Mouse (Mus musculus) fibroblast of lung, adult 2 months (primary cell): ENCODE measurements around the gene Eva1b.
A peak's percentile ranks its signal among the peaks of the same experiment; 100 is the strongest.
"Not testable (repeated sequence)": the region's sequence is repeated elsewhere in the genome, so short reads cannot be mapped to it uniquely, and the experiment has no call there.

Source experiments
- DNase-seq: peaks from one replicate; pipeline ENCODE4 v3.0.0-alpha.2; 2011; ENCODE audit warnings: low read depth

Eva1b gene

DNA sequence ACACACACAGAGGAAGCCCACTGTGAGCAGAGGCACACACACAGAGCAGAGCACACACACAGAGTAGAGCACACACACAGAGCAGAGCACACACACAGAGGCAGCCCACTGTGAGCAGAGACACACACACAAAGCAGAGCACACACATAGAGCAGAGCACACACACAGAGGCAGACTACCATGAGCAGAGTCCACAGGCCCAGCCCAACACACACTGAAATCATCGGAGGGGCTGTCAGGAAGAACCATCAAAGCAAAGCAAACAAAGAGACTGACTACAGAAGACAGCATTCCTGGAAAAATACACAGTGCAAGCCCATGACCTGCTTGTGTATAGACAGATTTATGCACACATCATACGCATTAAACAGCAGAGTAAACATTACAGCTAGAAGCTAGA lies 8.3 kb downstream of the Eva1b start:
- DNase-seq, result no peak

DNA sequence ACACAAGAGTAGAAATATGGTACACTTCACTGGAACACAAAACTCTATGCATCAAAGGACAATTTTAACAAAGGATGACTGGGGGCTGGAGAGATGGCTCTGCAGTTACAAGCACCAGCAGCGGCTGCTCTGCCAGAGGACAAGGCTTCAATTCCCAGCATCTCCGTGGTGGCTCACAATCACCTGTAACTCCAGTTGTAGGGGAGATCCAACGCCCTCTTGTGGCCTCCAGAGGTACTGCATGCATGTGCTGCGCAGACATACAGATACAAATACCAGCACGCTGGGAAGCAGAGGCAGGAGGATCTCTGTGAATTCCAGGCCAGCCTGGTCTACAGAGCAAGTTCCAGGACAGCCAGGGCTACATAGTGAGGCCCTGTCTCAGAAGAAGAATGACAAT lies 9.1 kb downstream of the Eva1b start:
- DNase-seq, result no peak

DNA sequence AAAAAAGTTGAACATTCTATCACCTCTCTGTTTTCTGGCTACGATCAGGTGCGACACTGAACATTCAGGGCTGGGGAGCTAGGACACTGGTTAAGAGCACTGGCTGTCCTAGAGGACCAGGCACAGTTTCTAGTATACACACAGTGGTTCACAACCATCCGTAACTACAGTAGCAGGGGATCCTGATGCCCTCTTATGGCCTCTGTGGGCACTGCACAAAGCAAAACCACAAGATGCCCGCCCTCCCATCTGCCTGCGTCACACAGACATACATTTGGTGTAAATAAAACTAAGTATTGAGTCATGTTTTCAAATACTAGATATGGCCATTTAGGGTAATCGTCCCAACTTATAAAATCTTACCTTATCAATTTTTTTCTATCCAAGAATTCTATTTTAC lies 10.0 kb downstream of the Eva1b start:
- DNase-seq, result no peak

DNA sequence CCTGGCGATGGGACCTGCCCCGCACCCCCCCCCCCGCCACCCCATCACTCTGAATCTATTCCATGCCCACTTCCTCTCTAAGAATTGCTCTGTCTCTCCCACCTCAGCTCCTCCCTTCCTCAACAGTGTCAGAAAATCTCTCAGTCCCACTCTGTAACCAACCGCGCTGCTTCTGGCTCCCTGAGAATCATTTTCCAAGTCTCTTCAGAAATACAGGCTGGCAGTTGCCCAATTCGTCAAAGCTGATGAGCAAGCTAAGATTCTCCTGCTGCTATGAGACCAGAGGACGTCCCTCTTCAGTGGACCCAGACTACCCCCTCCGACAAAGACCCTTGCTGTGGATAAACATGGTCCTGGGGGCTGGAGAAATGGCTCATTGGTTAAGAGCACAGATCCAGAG lies 11.9 kb downstream of the Eva1b start:
- no peak for DNase-seq

DNA sequence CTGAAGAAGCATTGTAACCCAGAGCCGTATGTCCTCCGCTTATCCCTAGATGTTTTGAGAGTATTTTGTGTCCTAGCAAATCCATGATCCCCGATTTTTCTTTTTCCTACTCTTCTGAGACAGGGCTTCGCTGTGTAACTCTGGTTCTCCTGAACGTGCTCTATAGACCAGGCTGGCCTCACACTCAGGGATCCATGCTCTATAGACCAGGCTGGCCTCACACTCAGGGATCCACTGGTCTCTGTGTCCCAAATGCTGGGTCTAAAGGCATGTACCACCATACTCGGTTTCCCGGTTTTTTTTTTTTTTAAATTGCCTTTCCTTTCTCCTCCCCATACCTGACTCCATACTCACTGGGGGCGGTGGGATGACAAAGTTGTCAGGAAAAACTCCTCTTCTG lies 13.4 kb downstream of the Eva1b start:
- DNase-seq, result no peak

DNA sequence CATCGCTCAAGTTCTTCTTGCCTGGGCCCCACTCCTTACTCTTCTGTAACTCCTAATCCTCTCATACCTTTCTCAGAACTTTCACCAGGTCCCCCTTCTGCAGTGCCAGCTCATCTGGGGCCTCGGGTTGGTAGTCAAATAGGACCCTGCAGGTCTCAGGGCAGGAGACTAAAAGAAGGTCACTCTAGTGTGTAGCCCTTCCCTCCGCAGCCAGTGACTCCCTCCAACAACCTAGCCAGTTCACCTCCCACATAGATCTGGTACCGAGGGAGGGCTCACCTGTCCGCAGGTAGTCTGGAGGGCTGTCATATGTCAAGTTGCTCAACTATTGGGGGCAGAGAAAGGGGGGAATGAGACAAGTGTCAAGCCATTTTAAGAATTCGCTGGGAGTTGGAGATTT lies 13.9 kb downstream of the Eva1b start:
- no peak for DNase-seq

DNA sequence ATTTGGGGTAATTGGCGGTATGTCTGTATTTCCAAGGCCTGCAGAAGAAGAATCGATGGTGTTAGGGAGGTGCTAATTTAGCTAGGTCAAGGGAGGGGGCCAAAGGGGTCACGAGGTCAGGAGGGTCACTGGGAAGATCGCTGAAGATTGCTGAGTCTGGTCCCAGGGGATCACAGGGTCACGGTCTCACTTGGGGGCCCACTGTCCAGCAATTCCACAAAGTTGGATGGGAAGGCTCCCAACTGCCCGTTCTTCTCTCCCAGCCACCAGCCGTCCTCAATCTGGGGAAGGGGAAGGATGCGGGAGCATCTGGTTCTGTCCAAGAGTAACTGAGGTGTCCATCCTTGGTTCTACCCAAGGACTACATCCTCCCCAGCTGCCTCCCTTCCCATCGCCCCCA lies 14.4 kb downstream of the Eva1b start:
- no peak for DNase-seq

DNA sequence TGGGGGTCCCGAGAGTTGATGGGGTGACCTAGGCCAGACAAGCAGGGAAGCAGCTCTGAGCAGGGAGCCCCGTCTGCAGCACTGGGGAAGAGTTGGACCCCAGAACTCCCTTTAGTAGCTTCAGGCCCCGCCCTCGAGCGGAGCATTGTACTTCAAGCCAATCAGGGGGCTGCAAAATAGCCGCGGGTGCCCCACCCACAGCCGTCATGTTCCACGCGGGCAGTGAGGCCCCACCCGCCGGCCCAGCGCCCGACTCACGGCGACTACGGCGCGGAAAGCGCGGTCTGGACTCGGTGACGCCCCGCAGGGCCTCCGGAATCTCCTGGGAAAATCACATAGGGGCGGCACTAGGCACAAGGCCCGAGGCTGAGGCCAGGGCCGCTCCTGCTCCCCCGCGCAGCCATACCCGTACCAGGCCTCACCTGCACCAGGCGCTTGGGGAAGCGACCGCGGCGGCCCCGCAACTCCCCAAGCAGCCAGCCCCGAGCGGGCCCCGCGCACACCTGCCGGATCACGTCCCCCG lies 15.1 kb downstream of the Eva1b start:
- peak; percentile 12 for DNase-seq

DNA sequence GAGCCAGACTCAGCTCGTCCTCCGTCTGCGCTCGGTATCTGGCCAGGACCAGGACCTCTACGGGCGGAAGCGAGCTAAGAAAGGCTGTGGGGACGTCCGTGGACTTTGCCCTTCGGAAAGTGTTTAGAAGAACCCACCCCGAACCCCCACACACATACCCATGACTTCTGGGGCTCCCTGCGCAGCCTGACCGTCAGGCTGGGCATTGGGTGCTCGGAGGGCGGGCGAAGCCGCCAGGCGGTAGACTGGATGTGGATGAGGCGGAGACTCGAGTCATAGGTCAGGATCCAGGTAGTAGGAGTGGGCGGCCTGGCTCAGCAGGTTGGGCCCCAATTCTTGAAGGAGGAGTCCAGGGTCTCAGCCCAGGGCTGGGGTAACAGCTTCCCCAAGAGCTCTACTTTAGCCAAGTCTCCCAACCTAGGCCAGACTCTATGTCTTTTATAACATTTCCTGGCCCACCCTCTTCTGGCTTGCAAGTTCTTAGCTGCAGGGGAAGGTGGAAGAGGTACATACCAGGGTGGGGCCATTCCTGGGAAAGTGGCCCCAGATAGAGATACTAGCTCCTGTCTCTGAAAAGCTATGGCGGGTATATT lies 15.6 kb downstream of the Eva1b start, which contains the start of gene Sh3d21:
Sh3d21 (minus strand) TSS at position 425 of the 593 bp plus-strand sequence.
- DNase-seq, result no peak

DNA sequence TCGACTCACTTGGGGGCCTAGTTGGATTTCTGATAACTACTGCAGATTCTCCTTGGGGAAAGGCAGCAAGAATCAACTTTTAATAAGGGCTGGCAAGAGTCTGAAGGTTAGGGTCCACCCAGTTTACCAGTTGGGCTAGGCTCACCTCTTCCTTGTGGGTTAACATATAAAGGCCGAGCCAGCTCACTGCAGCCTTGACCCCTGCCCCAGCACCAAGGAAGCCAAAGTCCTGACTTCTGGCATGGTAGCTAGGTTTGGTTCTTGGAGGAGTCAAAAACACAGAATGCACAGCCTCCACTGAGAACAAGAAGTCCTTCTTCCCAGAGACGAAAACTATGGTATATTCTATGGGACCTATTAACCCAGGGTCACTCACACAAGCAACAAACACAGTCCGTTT lies 16.1 kb downstream of the Eva1b start:
- DNase-seq, result no peak

DNA sequence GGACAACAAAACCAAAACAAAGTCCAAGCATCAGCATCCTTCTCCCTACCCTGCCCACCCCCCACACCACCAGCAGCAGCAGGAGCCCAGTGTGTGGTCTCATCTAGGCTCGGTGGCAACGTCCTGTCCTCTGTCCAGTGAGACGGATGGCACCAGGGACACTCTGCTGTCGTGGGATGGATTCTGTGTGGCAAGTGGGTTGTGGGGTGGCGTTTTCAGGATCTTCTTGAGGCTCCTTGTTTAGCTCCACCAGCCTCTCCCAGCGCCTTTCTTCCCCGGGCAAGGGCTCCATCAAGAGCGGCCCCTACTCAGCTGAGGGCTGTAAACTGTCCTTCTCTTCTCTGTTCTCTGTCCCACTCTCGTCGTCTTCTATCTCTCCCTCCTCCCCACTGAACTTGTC lies 17.5 kb downstream of the Eva1b start:
- not testable (repeated sequence) for DNase-seq

DNA sequence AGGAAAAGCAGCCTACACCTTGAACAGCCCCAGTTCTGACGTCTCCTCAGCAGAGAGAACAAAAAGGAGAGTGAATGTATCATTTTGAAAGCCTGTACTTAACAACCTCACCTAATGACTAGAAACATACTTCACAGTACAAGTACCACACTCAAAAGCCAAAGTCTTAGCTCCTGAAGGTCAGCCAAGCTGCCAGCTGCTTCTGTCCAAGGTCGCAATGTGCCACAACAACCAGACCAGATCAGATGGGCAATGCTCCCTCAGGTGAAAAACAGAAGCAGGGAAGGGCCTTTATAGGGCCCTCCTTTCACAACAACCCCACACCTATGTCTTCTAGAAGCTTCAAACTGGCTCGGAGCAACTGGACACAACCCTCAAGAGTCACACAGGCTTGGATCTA lies 18.5 kb downstream of the Eva1b start:
- no peak for DNase-seq

DNA sequence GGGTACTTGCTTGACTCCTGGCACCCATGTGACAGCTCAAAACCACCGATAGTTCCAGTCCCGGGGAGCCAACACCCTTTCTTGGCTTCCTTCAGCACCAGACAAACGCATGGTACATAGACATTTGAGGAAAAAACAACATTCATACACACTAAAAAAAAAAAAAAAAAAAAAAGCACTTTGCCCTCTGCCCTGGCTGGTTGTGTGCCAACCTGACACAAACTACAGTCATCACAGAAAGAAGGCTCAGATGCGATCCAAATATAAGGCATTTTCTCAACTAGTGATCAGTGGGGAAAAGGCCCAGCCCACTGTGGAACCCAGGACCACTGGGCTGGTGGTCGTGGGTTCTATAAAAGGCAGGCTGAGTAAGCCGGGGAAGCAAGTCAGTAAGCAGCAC lies 21.3 kb downstream of the Eva1b start:
- no peak for DNase-seq

DNA sequence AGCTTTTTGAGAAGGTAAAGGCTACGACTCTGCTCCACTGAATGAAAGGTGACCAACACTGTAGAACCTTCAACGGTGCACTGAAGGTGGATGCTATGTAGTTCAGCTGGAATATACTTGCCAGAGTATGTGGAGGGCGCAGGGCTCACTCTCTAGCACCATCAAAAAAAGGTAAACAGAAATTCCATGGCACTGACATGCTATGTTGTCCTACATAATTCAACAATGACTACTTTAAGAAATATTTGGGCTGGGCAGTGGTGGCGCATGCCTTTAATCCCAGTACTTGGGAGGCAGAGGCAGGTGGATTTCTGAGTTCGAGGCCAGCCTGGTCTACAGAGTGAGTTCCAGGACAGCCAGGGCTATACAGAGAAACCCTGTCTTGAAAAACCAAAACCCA lies 23.2 kb downstream of the Eva1b start:
- DNase-seq, result not testable (repeated sequence)

DNA sequence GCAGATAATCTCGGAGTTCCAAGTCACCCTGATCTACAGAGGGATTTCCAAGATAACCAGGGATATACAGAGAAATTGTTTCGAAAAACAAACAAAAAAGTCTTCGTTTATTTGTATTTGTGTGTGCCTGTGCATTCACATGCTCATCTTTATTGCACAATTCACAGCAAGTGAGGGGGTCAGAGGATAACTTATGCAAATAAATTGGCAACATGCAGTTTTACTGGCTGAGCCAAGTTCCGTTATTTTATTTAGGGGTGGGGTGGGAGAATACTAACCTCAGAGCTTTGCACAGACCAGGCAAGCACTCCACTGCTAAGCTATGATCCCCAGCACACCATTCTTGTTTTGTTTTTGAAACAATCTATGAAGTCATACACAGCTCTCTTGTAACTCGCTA lies 26.3 kb downstream of the Eva1b start:
- DNase-seq, result no peak

DNA sequence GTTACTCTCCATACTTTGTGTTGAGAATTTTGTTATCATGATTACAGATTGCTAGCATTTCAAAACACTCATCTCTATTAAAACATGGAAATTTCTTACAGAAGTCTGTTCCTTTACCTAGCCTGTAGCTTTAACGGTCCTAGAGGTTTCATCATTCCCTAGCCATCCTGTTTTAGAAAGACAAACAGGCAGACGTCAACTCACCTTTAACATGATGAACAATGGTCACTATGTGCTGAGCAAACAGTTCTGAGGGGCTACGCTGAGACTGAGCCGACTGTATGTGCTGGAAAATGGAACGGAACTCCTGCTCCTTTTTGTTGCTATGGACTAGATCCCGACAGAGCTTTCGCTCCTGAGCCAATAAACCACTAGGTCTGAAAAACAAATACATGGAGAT lies 28.4 kb downstream of the Eva1b start:
- DNase-seq, result not testable (repeated sequence)

DNA sequence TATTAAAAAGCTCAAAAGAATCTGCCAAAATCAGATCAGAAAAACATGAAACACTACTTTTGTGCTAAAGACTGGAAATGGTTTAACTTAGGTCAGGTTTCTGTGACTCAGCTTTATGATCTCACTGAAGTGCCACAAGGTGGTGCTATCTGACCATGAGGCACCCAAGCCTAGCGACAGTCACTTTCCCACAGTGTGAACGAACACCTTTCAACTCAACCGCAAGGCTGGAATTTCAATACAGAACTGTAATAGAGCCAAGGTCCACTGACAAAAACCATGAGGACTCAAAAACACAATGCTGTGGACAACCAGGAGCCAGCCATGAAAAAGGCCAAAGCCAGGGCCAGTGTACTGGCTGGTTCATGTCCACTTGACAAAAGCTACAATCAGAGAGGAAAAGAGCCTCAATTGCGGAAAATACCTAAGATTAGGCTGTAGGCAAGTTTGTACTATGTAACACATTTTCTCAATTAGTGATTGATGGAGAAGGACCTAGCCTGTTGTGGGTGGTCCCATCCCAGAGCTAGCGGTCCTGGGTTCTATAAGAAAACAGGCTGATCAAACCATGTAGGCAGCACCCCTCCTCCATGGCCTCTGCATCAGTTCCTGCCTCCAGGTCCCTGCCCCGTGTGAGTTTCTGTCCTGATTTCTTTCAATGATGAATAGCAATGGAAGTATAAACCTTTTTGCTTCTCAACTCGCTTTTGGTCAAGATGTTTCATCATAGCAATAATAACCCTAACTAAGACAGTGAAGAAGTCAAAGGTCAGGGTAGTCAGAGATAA lies 33.8 kb downstream of the Eva1b start:
- peak; percentile 68 for DNase-seq

DNA sequence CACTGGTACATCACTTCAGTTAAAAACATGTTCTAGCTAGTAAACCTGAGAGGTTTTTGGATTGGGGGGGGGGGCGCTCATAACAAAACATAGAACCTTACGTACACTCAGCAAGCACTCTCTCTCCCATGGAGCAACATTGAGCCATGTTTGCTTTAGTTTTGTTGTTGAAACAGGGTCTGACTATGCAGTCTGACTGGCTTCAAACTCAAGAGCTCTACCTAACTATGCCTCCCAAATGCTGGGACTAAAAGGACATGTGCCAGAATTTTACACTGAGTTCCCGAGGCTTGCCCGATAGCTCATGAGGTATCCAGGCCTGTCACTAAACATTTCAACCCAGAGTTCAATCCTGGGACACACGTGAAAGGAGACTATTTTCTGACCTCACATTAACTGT lies 35.5 kb downstream of the Eva1b start:
- no peak for DNase-seq

DNA sequence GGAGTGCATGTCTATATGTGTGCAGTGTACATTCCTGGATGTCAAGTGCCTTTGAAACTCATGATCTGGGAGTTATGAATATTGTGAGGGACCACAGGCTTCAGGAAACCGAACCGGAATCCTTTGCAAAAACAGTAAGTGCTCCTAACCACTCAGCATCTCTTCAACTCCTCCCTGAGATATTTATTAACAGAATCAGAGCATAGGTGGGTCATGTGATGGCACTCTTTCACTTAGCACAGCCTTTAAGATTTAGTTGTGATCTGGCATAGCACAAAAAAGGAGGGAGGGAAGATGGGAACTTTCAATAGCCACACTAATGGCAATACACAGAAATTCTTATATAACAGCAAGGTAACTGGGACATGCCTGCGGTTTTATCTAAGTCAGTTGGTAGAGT lies 39.6 kb downstream of the Eva1b start:
- DNase-seq, result no peak

DNA sequence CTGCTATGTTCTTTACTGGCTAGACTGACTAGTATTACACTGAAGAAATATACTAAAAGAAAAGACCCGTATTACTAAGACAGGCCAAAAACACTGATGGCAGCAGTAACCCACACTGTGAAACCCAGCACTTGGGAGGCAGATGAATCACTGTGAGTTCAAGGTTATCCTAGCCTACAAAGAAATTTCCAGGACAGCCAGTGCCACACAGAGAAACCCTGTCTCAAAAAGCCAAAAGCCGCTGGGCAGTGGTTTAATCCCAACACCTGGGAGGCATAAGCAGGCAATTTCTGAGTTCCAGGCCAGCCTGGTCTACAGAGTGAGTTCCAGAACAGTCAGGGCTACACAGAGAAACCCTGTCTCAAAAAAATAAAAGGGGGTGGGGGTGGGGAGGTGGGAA lies 43.1 kb downstream of the Eva1b start:
- no peak for DNase-seq

DNA sequence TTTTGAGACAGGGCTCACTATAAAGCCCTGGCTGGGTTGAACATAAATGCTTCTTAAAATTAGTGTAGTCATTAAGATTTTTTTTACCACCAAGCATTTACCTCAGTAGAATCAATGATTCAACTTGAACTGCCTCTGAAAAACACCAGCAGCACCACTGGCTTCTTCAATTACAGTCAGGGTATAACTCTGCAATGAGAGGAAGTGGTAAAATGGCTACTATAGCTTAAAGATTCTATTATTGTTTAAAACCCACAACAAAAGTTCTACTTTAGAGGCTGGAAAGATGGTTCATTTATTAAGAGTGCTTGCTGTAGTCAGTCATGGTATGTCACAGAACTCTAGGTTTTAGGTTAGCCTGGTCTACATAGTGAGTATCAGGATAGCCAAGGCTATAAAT lies 46.7 kb downstream of the Eva1b start:
- DNase-seq, result no peak

DNA sequence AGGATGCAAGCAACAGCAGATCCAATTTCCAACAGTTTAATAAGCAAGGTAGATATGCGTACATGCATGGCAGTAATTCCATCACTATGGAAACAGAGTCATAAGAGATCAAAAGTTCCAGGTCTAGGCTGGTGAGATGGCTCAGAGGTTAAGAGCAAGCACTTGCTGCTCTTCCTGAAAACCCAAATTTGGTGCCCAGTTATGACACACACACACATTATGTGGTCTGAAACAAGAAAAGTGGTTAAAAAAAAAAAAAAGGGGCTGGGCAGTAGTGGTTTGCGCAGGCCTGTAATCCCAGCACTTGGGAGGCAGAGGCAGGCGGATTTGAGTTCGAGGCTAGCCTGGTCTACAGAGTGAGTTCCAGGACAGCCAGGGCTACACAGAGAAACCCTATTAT lies 47.4 kb downstream of the Eva1b start:
- no peak for DNase-seq

DNA sequence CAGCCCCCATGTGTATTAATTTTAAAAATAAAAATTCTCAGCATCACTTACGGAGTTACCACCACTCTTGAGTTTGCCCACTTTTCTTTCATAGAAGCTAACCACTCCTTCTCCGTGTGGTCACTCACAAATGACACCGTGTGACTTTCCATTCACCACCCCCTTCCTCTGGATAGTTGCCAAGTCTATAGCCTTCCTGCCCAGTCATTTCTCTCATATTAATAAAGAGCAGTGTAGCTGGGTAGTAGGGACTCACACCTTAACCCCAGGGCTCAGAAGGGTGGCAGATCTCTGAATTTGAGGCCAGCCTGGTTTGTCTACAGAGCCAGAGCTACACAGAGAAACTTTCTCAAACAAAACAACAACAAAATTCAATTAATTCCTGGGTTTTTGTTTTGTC lies 49.9 kb downstream of the Eva1b start:
- DNase-seq, result no peak
